Mouse (Mus musculus) splenic B cell, adult 2 months (primary cell): ENCODE measurements around the gene Xpa.

Source experiments
- DNase-seq: peaks from one replicate; pipeline ENCODE4 v3.0.0-alpha.2; 2011; ENCODE audit warnings: low read depth, low spot score
- H3K27me3 ChIP-seq: 2 replicates; pipeline ENCODE4 v1.6.1; 2012; ENCODE audit warnings: mild to moderate bottlenecking, low read length, moderate library complexity, mixed read lengths; ENCODE audit not compliant: control insufficient read depth, poor library complexity, insufficient read depth, severe bottlenecking
- H3K36me3 ChIP-seq: 2 replicates; pipeline ENCODE4 v1.6.1; 2012; ENCODE audit warnings: mild to moderate bottlenecking, low read length, moderate library complexity, mixed read lengths; ENCODE audit not compliant: control insufficient read depth, poor library complexity, insufficient read depth, severe bottlenecking

Xpa gene

DNA sequence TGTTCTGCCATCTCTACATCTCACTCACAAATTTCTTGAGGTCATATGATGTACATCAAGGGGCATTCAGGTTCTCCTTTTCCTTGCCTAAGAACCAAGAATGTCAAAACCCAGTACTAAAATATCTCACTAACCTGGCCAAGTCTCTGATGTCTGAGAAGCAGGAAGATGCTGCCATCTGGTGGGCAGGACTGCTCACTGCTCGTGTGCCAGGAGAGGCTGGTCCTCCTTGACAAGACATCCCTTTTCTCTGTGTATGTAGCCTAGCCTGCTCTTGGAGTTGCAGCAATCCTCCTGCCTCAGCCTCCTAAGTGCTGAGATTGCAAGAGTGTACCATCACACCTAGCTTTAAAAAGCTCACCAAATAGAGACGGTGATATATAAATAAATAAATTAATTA lies 69.6 kb downstream of the Xpa start:
- H3K27me3 ChIP-seq = no peaks in the 10 kb centered on the region
- no peaks in the 10 kb centered on the region; the same call in none of the 2 replicates for H3K36me3 ChIP-seq
- DNase-seq = peak; percentile 79

DNA sequence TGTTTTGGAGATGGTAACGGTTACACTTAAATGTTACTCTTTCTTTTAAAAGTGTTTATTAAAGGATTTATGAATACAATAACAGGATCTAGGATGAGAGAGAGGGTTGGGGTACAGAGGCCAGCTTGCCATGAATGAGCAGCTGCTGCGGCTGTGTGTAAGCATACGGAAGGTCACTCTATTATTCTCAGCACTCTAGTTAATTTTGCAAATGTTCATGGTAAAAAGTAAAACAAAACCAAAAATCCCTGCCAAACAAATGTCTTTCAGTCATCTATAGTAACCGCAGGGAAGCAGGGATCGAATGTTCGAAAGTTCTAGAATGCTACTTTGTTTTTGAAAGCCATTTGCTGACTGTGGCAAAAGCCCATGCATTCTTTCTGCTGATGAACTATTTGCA lies 72.8 kb downstream of the Xpa start:
- no peak for DNase-seq
- peaks cover 5% of the 10 kb centered on the region for H3K36me3 ChIP-seq
- H3K27me3 ChIP-seq = no peaks in the 10 kb centered on the region

DNA sequence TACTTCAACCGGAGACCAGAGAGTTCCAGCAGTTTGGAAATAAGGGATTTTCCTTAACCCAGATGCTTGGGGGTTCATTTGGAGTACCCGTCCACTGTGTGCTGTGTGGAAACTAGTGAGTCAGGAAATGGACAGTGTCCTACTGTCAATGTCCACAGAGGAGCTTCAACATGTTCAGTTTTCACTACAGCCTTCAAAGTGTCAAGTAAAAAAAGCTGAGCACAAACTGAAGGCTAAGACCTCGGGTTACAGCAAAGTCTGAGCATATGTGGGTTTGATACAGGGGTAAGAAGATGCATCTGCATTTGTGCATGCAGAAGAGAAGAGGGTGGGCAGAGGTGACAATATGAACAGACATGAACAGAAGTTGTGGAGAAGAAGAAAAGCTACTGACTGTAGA lies 75.3 kb downstream of the Xpa start:
- Histone ChIP-seq H3K36me3 (peaks cover 18% of the 10 kb centered on the region), H3K27me3 (no peaks in the 10 kb centered on the region)
- no peak for DNase-seq

DNA sequence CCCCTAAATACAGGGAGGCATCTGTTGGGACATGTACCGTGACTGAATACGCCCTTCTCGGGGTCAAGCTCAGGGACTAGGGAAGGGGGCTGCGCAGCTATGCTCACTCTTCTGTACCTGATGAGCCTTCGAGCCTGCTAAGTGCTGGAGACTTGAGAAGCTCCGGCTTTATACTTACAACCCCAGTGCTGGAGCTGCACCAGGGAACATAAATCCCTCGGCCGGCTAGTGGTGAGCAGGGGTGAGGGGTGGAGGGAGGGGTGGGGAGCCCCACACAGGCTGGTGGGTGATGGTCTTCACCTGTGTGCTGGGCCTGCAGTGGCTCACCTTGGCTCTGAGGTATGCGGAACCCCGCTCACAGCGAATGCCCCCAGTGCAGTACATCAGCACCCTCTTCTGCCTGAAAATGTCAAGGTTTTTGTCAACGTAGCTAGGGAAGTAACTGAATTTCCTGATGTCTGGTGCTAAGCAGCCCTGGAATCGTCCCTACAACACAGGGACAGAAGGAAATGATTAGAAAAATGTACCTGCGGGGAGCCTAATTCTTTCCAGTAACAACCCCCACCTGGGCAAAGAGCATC lies 76.5 kb downstream of the Xpa start:
- peaks cover 23% of the 10 kb centered on the region for H3K36me3 ChIP-seq
- no peak for DNase-seq
- H3K27me3 ChIP-seq = no peaks in the 10 kb centered on the region

DNA sequence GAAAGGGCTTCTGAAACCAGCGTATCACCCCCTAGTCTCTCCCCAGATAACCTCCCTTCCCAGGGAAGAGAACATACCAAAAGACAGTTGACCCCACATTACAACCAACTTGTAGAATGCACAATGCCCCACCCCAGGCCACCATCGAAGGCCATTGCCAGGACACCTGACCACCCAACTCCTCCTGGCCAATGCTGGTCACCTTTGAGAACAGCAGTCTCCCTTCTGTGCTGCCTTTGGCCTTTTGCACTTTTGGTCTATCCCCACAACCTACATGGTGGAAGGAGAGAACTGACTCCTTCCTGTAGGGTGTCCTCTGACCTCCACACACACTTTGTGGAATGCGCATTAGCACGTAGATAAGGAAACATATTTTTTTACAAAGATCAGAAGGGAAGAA lies 78.6 kb downstream of the Xpa start:
- Histone ChIP-seq H3K27me3 (no peaks in the 10 kb centered on the region), H3K36me3 (peaks cover 23% of the 10 kb centered on the region)
- DNase-seq = no peak

DNA sequence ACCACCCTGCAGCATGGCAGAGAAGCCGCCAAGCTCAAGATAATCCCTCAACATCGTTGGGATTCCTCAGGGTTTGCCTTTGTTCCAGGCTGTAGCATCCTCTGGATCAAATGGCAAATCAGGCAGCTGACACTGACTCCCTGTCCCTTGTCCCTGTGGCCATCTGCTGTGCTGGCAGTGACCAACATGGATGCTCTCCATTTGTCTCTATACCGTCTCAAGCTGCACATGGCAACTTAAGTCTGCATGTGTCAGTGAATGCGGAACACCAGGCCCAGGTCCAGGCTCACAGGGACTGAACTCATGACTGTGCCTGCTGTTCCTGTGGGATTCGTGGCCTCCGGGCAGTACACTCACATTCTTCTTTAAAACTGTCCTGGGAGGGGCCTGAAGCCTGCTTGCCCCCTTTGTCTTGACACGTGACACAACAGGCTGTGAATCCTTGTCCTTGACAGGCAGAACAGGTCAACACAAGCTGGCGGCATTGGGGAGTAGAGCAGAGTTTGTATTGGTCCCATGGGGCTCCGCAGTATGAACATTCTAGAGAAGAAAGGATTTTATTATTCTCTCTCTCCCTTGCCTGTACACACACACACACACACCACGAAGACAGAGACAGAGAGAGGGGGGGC lies 79.5 kb downstream of the Xpa start:
- no peaks in the 10 kb centered on the region for H3K27me3 ChIP-seq
- H3K36me3 ChIP-seq = peaks cover 23% of the 10 kb centered on the region
- no peak for DNase-seq

DNA sequence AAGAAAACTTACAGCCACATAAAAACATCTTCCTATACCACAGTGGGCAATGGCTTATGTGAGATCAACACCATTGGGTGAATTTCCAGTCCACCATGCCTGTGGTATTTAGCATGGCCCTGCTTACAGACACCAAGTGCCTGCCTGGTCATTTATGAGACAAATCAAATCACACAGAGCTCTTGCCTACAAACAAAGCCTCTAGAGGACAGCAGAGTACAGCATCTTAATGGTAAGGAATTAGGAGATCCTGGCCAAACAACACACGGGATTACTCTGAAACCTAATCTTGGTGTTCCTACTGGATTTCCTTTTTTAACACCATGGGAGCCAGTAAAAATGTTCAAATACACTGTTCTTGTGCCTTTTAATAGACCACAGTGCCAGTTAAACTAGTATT lies 80.8 kb downstream of the Xpa start:
- Histone ChIP-seq H3K36me3 (peaks cover 23% of the 10 kb centered on the region), H3K27me3 (no peaks in the 10 kb centered on the region)
- DNase-seq = no peak

DNA sequence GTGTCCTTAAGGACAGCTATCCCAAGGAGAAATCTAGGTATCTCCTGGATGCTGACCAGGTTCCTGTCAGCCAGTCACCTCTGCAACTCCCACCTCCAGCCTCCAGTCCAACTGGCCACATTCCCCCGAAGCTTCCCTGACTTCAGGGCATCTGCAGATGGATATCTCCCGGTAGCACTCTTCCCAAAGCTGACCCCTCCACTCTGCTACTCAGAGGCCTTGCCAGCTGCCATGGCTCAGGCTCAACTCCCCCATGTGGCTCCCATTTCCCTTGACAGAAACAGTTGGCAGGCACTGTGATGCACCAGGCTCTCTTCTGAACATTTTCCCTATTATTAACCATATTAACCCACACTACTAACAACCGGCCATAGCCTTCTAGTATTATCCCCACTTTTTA lies 84.8 kb downstream of the Xpa start:
- no peak for DNase-seq
- Histone ChIP-seq H3K36me3 (peaks cover 10% of the 10 kb centered on the region; the same call in 1 of the 2 replicates), H3K27me3 (no peaks in the 10 kb centered on the region)

DNA sequence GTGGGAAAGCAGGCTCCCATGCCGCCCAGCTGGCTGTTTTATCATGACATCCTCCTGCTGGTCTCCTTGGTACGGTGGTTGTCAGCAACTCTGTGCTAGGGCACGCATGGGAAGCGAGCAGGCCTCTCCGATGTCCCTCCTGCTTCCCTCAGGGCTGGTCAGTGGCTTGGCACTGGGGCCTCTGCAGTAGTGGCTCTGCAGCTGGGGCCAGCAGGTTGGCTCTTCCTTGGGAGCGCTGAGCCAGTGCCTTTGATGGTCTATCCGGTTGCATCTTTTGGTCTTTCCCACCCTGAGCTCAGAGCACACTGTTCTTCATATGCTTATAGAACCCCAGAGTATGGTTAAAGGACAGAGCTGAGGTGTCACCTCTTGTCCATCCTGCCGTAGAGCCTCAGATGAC lies 86.0 kb downstream of the Xpa start:
- no peak for DNase-seq
- Histone ChIP-seq H3K27me3 (no peaks in the 10 kb centered on the region), H3K36me3 (0 out of 2 replicates have a peak, but pooled peaks cover 3% of the 10 kb centered on the region)
